Mouse (Mus musculus): ENCODE data around the gene Rab13.

- TF ChIP-seq CTCF (IDR thresholded peaks at IDR 0.05; ENCODE audit: low read depth), result no peak
- no peak for TF ChIP-seq EP300 (IDR thresholded peaks at IDR 0.05; ENCODE audit: low read depth)
Measured at GRCm38 (mm10) chr3:90245406-90245805, 31.9 kb downstream of the Rab13 start.

Data from liver, embryonic 14.5 days (tissue).